Mouse (Mus musculus): ENCODE measurements around the gene Tomm40l. TPM values are rescaled to one million over a fixed set of nuclear protein-coding genes. Genes with fewer than 3 reads are reported as not detected.

Tomm40l gene
- total RNA-seq, 2 experiments from 2014 or later = 70.8 to 76.7 TPM

DNA sequence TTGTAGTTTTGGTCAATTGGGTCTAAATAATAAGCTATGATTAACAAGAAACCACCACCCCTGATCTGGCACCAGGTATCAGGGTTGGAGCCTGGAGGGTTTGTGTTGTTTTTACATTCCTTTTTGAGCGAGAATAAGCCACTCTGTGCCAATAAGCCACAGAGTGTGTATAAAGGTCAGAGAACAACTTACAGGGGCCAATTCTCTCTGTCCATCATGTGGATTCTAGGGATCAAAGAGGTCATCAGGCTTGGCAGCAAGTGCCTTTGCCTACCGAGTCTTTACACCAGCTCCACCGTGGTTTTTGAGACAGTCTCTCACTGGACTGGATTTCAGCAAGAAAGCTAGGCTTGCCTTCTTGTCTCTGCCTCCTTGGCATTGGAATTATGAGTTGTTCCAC, 9.5 kb downstream of the Tomm40l start:
- DNase-seq (ENCODE audit: low spot score in 2 of 2) = no peak
- no peak for TF ChIP-seq CTCF (conservative IDR thresholded peaks at IDR 0.05)
- Histone ChIP-seq H3K4me3 (no peak overlapping the region), H3K27ac (no peak overlapping the region)

DNA sequence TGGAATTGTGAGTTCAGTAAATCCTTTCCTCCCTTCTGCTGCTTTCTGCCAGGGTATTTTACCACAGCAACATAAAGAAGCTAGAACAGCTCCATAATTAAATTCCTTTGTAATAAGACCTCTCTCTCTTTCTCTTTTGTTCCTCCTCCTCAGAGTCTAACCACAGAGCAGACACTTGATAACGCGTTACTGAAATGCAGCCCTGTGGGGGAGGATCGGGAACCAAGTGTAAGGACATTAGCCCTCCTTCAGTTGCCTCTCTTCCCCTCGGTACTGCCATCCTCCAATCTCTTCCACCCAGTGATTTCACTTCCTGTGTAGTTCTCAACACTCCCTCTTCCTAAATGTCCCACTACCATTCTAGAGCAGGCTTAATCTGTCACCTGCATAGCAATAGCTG, 12.9 kb downstream of the Tomm40l start:
- no peak overlapping the region for H3K27ac ChIP-seq
- no peak for DNase-seq (ENCODE audit: low spot score in 2 of 2)
- no peak for TF ChIP-seq CTCF (conservative IDR thresholded peaks at IDR 0.05)
- no peak overlapping the region for H3K4me3 ChIP-seq

DNA sequence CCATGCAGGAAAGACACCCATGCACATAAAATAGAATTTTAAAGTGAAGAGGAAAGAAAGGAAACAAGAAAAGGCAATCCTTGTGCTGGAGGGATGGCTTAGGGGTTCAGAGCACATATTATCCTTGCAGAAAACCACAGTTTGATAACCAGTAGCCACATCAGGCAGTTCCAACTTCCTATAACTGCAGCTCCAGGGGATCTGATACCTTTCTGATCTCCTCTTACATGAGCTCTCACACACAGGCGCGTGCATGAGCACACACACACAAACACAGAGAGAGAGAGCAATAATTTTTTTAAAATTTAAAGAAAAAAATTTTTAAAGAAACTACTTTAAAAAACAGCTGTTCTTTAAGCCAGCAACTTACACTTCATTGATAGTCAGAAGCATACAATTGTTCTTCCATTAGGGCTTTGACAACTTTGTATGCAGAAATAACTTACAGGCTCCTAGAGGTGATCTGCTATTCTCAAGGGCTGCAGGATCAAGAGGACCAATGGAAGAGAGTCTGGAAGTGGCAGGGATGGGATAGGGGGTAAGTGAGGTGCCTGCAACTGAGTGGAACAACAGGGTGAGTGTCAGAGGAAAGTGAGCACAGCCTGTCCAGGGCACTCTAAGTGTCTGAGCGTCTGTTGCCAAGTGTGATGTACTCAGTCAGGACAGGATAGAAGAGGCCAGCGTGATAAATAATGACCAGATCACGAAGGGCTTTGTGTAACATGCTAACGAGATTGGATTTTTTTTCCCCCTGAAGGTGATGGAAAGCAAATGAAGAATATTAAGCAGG, 16.4 kb downstream of the Tomm40l start:
- no peak for DNase-seq (ENCODE audit: low spot score in 2 of 2)
- TF ChIP-seq CTCF (conservative IDR thresholded peaks at IDR 0.05) = no peak
- Histone ChIP-seq H3K27ac (no peak overlapping the region), H3K4me3 (no peak overlapping the region)

DNA sequence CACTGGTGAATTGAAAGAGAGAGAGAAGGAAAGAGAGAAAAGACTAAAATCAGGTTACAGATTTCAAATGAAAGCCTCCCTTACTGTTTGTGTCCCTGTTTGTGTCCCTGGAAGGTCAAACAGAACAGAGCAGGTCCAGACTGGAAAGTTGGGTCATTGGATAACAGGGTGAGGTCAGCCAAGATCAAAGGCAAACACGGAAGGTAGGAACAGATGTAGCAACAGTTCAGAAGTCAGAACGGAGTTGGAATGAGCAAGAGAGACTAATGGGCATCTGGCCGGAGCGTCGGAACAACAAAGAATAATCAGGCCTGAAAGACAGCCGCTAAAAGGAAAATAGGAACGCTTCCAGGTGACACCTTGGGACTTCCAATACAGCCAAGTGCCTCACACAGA, 18.1 kb downstream of the Tomm40l start:
- H3K4me3 ChIP-seq = no peak overlapping the region
- TF ChIP-seq CTCF (conservative IDR thresholded peaks at IDR 0.05) = no peak
- DNase-seq (ENCODE audit: low spot score in 2 of 2) = no peak
- H3K27ac ChIP-seq = no peak overlapping the region

DNA sequence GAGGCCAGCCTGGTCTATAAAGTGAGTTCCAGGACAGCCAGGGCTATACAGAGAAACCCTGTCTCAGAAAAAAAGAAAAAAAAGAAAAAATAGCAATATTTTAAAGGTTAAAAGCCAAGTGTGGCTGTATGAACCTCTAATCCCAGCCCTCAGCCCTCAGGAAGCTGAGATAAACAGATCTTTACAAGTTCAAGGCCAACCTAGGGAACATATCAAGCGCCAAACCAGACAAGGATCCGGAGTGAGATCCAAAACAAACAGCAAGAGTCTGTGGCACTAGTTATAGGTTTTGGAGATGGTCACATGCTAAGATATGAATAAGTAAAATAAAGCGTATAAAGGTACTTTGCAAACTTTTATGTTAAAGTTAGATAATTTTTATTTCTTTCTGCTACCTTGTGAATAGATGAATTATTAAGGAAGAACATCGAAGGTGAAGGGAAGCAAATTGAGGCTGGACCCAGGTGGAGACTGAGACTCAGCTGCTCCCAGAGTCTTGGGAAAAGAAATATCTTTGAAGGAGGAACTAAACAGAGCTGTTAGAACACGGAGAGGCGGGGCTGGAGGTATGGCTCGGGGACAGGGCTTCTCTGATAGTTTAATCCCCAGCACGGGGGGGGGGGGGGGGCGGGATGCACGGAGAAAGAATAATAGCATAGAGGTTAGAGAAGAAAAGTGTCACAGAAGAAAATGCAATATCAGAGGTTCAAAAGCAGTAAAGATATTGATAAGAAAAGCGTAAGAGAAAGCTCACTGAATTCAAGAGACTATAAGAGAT, 18.7 kb downstream of the Tomm40l start:
- no peak overlapping the region for H3K27ac ChIP-seq
- no peak overlapping the region for H3K4me3 ChIP-seq
- TF ChIP-seq CTCF (conservative IDR thresholded peaks at IDR 0.05) = no peak
- no peak for DNase-seq (ENCODE audit: low spot score in 2 of 2)

DNA sequence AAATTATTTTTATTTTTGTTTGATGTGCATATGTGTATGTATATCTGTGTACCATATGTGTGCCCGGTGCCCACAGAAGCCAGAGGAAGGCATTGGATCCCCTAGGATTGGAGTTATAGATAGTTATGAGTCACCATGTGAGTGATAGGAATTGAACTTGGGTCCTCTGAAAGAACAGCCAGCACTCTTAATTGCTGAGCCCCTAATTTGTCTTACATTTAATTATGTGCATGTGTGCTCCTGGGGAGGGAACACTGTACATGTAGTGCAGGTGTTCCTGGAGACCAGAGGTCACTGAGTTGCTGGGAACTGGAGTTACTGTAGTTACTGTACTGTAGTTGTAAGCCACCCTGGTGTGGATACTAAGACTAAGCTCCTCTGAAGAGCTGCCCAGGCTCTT, 21.5 kb downstream of the Tomm40l start:
- DNase-seq (ENCODE audit: low spot score in 2 of 2) = no peak
- Histone ChIP-seq H3K4me3 (no peak overlapping the region), H3K27ac (no peak overlapping the region)
- TF ChIP-seq CTCF (conservative IDR thresholded peaks at IDR 0.05) = no peak

DNA sequence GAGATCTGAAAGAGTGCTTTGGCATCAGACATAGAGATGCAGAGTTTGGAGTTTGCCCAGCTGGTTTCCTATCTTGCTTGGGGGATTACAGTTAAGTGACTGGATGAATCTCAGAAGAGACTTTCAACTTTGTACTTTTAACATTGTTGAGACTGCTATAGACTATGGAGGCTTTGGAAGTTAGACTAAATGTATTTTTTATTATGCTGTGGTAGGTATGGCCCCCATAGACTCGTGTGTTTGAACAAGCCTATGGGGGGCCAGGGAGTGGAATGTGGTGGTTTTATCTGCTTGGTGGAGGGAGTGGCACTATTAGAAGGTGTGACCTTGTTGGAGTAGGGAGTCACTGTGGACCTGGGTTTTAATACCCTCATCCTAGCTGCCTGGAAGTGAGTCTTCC, 22.8 kb downstream of the Tomm40l start:
- DNase-seq (ENCODE audit: low spot score in 2 of 2) = no peak
- H3K4me3 ChIP-seq = no peak overlapping the region
- no peak overlapping the region for H3K27ac ChIP-seq
- TF ChIP-seq CTCF (conservative IDR thresholded peaks at IDR 0.05) = no peak

DNA sequence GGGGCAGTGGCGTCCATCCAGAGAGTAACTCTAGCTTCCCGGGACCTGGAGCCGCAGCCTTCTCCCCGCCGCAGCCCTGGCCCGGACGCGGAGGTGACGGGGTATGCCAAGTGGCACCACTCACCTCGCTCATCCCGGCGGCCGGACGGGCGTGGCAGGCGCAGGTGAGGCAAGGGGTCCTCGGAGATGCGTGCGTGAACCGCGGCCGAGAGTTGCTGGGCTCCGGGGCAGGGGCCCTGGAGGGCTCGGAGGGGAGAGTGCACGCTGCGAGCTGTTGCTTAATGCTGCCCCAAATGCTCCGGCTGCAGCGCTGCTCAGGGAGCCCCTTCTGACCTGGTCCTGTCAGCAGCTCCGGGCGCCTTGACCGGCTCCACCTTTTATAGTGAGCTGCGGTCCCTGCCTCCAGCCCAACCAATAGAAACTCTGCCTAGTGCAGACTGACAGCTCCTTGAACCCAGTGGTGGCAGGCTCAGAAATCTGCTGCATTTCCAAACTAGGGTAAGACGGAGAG, 26.4 kb downstream of the Tomm40l start, which contains the start of gene Pcp4l1:
Pcp4l1 (minus strand) TSS at position 382 of the 511 bp plus-strand sequence.
- H3K27ac ChIP-seq = peak within 1 kb of the TSS; percentile 64
- peak within 1 kb of the TSS; percentile 62 for H3K4me3 ChIP-seq
- peak in 1 of 2 experiments; percentile 36 for DNase-seq (ENCODE audit: low spot score in 2 of 2)
- TF ChIP-seq CTCF (conservative IDR thresholded peaks at IDR 0.05) = no peak

DNA sequence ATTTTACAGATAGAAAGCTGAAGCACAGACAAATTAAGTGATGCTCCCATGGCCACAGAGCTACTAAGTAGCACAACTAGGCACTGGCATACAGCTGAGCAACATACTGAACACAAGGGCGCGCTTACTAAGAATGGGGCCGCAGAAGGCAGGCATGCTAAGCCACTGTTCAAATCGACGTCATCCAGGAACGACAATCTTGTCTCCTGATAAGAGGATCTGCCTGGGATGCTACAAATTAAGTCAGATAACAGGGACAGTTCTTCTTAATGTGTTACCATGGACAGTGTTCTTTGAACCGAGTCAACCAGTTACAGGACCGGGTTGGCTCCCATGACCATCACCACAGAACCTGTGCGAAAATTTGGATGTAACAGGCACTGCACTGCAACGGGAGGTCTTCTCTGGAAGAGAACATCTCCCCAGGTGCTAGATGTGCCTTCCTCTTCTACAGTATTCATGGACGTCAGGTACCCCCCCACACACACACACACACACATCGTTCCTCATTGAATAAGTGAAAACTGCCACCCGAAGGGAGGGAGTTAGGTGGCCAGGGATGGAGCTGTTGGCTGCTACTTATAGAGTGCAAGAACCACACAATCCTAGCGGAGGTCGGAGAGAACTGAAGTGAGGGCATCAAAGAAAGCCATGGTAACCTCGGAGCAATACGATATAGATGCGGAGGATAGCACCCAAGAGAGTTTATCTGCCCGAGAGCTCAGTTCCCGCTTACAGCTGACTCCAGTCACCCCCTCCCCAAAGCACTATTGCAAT, 27.1 kb downstream of the Tomm40l start:
- Histone ChIP-seq H3K4me3 (peak overlapping the region; percentile 62), H3K27ac (peak overlapping the region; percentile 64)
- no peak for TF ChIP-seq CTCF (conservative IDR thresholded peaks at IDR 0.05)
- DNase-seq (ENCODE audit: low spot score in 2 of 2) = no peak

DNA sequence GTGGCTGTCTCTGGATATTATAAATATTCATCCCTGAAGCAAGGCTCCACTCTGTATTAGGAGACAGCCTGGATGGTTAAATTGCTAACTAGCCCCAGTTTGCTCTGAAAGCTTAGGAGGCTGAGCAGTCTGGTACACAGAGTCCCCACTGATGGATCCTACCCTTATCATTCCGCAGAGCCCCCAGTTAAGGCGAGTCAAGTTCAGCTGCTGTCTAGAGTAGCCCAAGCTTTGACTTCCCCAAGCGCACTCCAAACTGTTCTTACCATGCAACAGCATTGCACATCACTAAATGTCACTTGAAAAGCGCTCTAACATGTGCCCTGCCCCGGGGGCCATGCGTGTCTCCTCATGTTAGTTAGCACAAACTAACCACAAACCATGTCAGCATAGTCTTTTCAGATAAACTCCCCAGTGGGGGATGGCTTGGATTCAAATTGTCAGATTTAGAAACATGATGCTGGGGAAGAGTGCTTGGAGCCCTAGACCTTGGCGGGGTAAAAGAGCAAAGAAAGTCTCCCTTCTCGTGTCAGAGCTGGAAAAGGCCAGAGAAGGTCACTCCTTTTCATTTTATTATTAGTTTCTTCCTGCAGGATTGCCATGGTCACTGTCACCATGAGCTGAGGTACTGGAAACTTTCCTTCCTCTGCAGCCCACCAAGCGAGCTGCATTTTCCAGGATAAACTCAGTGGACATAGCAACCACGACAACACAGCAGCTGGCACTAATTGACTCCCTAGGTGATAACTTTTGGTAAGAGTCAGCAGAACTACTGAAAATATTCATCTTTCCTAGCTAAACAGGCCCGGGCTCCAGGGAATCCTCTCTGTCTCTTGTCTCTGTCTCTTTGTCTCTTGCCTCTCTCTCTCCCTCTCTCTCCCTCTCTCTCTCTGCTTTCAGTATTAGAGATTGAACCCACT, 28.1 kb downstream of the Tomm40l start:
- H3K4me3 ChIP-seq = peak overlapping the region; percentile 26
- no peak for TF ChIP-seq CTCF (conservative IDR thresholded peaks at IDR 0.05)
- no peak overlapping the region; the same call in 1 of the 2 replicates for H3K27ac ChIP-seq
- DNase-seq (ENCODE audit: low spot score in 2 of 2) = no peak

DNA sequence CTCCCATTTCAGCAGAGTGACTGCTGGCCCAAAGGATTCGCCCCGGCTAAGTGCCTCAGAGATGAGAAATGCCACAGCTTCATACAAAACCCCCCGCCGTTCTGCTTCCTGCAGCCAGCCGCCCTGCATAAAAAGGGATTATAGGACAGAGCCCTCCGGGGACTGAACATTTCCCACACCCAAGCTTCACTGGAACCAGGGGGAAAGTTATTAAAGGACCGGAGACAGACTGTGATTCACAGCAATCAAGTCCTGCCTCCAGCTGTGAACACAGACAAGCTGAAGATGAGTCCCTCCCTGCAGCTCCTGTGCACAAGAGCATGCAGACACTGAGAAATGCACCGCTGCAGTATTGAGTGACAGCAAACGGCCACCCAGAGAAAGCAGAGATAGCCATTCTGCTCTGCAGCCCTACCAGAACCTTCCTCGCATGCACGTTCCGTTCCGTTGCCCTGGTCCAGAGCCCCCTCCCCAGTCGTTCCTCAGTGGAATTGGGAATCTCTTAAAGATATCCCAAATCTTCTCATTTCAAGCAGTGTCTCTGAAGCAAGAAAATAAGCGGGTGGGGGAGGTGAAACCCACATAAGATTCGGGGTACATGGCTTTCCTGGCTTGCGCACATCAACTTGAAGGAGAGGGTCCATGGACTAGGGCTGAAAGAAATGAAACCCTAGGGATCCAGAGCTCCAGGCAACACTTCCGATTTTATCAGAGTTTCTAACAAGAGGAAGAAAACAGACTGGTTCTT, 29.0 kb downstream of the Tomm40l start:
- Histone ChIP-seq H3K4me3 (peak overlapping the region; percentile 26), H3K27ac (peak overlapping the region; percentile 51; the same call in 1 of the 2 replicates)
- no peak for TF ChIP-seq CTCF (conservative IDR thresholded peaks at IDR 0.05)
- DNase-seq (ENCODE audit: low spot score in 2 of 2) = no peak
